Mouse (Mus musculus): ENCODE data around the gene Col15a1. TPM values are rescaled to one million over a fixed set of nuclear protein-coding genes. Genes with fewer than 3 reads are reported as not detected.

The Col15a1 gene
- polyA plus RNA-seq, 1 experiment = 9.3 TPM

GRCm38 (mm10) chr4:47295547-47295946 lies 87.6 kb downstream of the Col15a1 start:
- DNase-seq (ENCODE audit: extremely low spot score in 1 of 2, low spot score in 1 of 2) = no peak

- no peak for DNase-seq (ENCODE audit: extremely low spot score in 1 of 2, low spot score in 1 of 2)
Observed at GRCm38 (mm10) chr4:47300701-47301100, 92.7 kb downstream of the Col15a1 start.

- DNase-seq (ENCODE audit: extremely low spot score in 1 of 2, low spot score in 1 of 2) = no peak
Observed at GRCm38 (mm10) chr4:47302610-47303009, 94.6 kb downstream of the Col15a1 start.

- DNase-seq (ENCODE audit: extremely low spot score in 1 of 2, low spot score in 1 of 2) = no peak
Observed at GRCm38 (mm10) chr4:47303340-47303998, 95.5 kb downstream of the Col15a1 start.

- no peak for DNase-seq (ENCODE audit: extremely low spot score in 1 of 2, low spot score in 1 of 2)
Observed at GRCm38 (mm10) chr4:47309886-47310625, 102.1 kb downstream of the Col15a1 start.

- no peak for DNase-seq (ENCODE audit: extremely low spot score in 1 of 2, low spot score in 1 of 2)
Observed at GRCm38 (mm10) chr4:47310812-47311211, 102.9 kb downstream of the Col15a1 start.

- no peak for DNase-seq (ENCODE audit: extremely low spot score in 1 of 2, low spot score in 1 of 2)
Observed at GRCm38 (mm10) chr4:47311467-47311866, 103.5 kb downstream of the Col15a1 start.

- no peak for DNase-seq (ENCODE audit: extremely low spot score in 1 of 2, low spot score in 1 of 2)
Observed at GRCm38 (mm10) chr4:47311929-47312328, 104.0 kb downstream of the Col15a1 start.

- peak; percentile 31 to 74 for DNase-seq (ENCODE audit: extremely low spot score in 1 of 2, low spot score in 1 of 2)
Observed at GRCm38 (mm10) chr4:47312676-47313075, 104.7 kb downstream of the Col15a1 start.

- no peak for DNase-seq (ENCODE audit: extremely low spot score in 1 of 2, low spot score in 1 of 2)
Observed at GRCm38 (mm10) chr4:47313710-47314410, 105.9 kb downstream of the Col15a1 start.

- no peak for DNase-seq (ENCODE audit: extremely low spot score in 1 of 2, low spot score in 1 of 2)
Observed at GRCm38 (mm10) chr4:47315458-47315857, 107.5 kb downstream of the Col15a1 start.

- no peak for DNase-seq (ENCODE audit: extremely low spot score in 1 of 2, low spot score in 1 of 2)
Observed at GRCm38 (mm10) chr4:47316432-47316831, 108.5 kb downstream of the Col15a1 start.

- DNase-seq (ENCODE audit: extremely low spot score in 1 of 2, low spot score in 1 of 2) = no peak
Observed at GRCm38 (mm10) chr4:47319561-47320321, 111.8 kb downstream of the Col15a1 start.

- DNase-seq (ENCODE audit: extremely low spot score in 1 of 2, low spot score in 1 of 2) = no peak
Observed at GRCm38 (mm10) chr4:47322315-47322714, 114.4 kb downstream of the Col15a1 start.

GRCm38 (mm10) chr4:47324206-47324605 lies 116.2 kb downstream of the Col15a1 start:
- DNase-seq (ENCODE audit: extremely low spot score in 1 of 2, low spot score in 1 of 2) = no peak

GRCm38 (mm10) chr4:47327782-47328181 lies 119.8 kb downstream of the Col15a1 start:
- no peak for DNase-seq (ENCODE audit: extremely low spot score in 1 of 2, low spot score in 1 of 2)

- no peak for DNase-seq (ENCODE audit: extremely low spot score in 1 of 2, low spot score in 1 of 2)
Observed at GRCm38 (mm10) chr4:47329285-47329684, 121.3 kb downstream of the Col15a1 start.

- DNase-seq (ENCODE audit: extremely low spot score in 1 of 2, low spot score in 1 of 2) = no peak
Observed at GRCm38 (mm10) chr4:47330378-47331052, 122.6 kb downstream of the Col15a1 start.

GRCm38 (mm10) chr4:47332812-47333343 lies 124.9 kb downstream of the Col15a1 start:
- no peak for DNase-seq (ENCODE audit: extremely low spot score in 1 of 2, low spot score in 1 of 2)

GRCm38 (mm10) chr4:47333541-47333940 lies 125.6 kb downstream of the Col15a1 start:
- no peak for DNase-seq (ENCODE audit: extremely low spot score in 1 of 2, low spot score in 1 of 2)
